Mouse (Mus musculus): ENCODE data around the gene Cacna1d.

The Cacna1d gene

DNA sequence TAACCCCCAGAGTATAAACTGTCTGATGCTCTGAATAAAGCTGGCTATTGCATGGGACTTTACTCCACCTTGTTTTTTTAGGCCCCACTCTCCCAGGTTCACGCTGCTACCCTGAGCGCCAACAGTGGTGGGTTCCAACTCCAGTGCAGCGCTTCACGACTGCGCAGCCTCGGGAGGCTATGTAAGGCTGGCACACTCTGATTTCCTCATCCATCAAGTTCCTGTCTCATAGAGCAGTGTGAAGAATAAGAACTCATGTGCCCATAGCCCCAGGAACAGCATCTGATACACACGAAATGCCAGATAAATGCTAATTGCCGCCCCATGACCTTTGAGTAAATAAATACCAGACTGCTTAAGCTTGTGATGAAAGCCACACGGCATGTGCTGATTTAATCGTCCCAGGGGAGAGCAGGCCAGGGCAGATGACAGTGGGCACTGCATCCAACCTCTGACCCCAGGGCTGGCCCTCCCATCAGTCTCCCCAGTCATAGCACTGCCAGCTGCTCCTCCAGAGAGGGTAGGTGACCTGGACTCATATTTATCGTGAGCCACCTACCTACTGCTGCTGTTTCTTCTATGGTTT is 352.8 kb downstream of the Cacna1d start:
- peak; percentile 7 for DNase-seq

DNA sequence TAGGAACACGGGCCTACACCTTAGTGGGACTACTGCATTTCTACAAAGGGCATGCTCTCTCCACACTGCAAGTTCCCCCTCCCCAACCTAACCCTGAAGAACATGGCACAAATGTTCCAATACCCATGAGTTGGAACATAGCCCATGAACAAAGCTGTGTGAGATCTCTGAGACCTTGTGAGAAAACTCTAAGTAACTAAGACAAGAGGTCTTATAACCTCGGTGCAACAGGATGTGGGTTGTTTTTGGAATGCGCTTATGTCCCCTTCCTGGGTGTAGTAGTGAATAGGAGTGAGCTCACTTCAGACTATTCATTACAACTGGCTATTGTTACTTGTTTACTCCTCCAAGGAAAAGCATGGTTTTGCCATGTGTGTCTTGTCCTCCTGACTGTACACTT is 353.3 kb downstream of the Cacna1d start:
- no peak for DNase-seq

DNA sequence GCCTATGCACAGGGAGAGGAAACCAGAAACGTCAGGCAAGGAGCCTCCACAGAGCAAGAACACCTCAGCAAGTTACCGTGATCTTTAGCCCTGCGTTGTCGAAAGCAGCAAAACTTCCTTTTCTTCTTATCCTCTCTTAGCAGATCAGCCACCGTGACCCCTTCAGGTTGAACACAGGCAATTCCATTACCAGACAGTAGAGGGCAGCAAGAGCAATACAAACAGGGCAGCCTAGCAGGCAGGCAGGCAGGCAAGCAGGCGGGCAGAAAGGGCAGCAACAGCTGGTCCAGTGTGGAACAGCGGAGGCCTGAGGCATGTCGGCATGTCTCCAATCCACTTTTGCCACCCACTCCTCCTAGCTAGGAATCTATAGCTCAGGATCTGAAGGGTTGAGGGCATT is 354.3 kb downstream of the Cacna1d start:
- peak; percentile 94 for DNase-seq

DNA sequence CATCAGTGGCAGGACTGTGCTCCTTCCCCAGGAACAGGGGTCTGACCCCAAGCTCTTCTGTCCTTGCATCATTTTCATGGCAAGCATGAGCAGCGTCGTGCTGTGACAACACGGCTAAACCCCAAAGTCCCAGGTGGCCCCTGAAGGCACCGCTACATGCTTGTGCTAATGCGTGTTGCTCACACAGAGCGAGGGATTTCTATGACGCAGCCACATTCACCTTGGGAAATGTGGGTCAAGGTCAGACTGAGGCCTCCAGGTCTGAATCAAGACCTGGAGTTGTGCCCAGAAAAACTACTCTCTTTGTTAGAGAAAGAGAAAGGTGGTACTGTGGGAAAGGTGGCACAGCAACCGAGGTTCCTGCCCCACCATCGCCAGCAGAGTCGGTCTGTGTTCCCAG is 355.9 kb downstream of the Cacna1d start:
- no peak for DNase-seq

DNA sequence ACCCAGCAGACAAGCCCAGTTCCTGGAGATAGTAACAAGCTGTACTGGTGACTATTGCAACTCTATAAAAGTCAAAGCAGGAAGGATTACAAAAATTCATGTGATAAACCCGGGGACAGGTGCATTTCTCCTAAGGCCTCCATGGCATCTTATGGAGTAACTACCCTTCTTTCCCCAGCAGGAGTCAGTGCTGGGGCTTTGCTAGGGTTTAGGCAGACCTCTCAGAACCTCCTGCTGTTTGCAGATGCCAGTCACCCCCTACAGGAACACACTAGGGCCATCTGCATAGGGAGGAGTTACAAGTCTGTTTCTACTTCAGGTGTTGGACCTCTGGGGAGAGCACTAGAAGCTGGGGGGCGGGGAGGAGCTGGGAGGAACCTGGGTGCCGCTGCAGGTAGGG is 357.6 kb downstream of the Cacna1d start:
- DNase-seq: no peak

DNA sequence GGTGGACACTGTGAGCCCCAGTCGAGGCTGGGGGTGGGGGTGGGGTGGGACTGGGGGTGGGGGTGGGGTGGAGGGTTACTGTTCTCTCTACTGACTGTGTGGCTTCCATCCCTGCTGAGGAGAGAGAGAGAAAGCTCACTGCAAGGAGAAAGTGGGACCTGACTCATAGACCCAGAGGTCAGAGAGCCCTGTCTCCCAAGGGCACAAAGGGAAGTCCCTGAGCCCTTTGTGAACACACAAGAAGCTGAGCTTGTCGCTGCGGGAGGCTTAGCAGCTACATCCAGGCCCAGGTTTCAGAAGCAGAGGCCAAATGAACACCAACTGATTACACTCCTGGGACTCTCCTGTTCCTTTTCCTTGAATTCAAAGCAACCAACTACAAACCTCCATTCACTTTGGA is 360.0 kb downstream of the Cacna1d start:
- DNase-seq: no peak

DNA sequence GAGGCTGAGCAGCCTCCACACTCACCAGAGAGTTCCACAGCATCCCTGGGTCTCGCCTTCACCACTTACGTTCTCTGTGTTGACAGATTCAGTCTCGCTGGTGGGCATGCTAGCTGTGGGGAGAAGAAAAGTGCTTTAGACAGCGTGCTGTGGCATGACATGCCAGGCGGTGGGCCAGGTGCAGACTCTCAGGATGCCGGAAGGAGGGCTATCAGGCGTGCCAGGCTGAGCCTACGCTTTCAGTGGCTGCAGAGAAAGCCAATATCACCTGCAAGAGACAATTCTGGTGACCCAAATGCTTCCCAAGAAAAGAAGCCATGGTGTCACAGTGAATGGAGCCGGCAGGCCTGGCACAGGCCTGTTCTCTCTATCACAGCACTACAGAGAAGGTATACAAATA is 361.2 kb downstream of the Cacna1d start:
- DNase-seq: no peak

DNA sequence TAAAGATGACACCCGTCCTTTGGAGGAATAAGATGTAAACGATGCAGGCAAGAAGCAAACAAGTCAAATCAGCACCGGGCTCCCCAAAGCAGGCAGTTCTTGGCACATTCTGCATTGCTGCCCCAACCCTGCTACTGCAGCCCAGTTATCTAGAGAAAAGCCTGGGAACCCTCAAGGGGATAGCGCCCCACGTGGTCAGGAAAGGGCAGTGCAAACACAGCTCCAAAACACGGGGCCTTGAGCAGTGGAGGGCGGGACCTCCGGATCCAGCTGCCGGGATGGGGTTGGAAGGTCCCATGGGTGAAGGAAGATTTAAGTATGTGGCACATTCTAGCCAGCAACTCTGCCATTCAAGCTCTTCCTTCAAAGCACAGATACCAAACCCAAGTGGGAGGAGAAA is 361.9 kb downstream of the Cacna1d start:
- peak; percentile 18 for DNase-seq

DNA sequence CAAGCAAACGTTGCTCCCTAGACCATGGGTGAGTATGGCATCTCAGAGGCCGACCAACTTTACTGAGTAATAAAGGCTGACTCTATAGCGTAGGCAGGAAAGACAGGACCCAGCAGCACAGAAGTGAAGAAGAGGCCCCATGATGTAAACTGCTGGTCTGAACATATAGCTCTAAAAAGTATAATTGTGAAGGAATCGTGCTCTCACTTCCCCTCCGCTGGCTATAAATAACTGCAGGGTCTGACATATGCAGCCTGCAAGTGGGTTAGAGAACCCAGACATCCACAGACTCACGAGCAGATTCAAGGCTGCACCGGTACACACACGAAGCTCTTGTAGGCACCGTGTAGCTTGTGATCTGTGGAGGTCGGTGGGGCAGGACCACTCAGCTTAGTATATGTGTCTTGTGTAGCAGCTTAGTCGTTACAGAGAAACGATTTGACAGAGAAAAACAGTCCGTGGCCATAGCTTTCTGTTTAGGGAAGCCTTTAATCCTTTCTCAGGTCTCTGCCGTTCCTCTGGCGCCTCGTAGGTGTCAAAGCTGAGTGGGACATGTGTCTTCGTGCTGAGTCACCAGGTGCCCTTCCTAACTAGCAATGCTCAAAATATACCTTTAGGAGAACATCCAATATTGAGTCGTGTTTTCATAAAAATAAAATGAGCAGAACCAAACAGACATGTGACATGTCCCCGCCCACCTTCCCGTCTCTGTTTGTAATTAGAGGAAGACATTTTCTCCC is 366.1 kb downstream of the Cacna1d start:
- DNase-seq: peak; percentile 17

DNA sequence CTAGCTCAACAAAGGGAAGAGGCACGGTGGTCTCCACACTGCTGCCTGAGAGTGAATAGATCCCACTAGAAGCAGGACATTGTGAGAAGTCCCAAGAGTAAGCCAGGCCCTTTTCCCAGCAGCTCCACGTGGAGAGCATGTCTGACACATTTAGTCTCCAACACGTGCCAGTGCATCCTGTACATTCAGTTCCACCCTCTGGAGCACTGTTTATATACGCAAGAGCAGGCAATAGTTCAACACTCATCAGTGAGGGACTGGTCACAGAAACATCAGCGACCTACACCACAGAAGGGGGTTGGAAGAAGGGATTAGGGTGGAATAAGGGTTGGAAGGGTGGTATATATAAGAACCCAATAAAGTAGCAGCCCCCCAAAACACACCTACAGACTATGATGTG is 371.2 kb downstream of the Cacna1d start:
- no peak for DNase-seq

DNA sequence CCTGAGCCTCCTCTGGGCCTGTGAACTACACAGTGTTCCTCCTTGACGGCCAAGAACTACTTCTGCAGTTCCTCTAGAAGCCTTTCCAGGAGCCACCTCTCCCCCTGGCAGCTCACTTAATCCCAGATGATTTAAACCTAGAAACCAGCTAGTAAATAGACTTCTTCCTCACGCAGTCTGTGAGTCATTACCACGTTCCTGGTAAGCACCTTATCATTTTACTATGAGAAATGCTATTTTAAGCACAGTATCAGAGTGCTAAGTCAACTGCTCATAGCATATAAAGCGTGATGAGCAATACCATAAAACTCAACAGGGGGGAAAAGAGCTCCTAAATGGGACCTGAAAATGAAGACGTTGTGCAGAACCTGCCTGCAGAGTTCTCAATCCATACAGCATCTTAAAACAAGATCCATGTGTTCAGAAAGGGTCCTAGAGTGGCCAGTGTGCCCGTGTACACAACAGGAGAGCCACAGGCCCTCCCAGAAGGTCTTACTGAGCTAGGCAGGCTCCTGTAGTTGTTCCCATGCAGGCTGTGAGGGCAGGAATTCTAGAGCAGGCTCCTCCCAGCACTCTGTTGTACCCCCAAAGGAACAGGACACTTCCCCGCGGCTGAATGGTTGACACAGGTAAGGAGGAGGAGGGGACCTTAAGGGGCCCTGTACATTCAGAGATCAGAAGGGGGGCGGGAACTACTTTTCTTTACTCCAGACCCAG is 377.7 kb downstream of the Cacna1d start:
- DNase-seq: no peak

DNA sequence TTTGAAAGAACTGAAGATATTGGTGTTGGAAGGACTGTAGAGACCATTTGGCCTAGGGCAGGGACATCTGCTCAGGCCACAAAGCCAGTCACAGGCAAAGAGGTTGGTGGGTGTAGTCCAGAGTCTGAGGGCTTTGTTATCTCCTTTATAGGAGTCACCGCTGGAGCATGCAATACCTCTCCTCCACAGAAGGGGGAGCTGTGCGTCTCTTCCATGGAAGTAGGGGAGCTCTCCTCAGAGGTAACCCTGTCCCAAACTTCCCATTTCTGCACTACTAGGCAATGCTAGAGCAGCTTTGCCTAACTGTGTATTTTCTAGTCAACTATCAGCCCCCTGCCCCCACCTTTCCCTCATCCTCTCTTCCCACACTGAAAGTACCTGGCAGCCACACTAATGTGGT is 382.2 kb downstream of the Cacna1d start:
- DNase-seq: peak; percentile 19

DNA sequence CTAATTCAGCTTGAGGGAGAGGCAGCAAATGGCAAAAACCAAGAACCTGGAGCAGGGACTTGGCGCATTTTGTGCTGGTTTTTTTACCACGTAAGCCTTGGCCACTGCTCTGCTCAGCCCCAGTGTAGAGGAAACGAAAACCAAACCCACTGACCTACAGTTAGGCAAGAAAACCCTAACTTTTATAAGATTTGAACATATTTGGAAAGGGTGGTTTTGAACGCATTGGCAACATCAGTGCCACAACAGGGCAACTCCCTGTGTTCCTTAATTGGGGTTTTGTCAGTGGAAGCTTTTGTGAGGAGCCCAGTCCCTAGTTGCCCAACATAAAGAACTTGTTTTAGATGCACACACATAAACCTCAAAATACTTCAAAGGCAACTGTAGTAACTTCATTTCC is 384.7 kb downstream of the Cacna1d start:
- DNase-seq: no peak

DNA sequence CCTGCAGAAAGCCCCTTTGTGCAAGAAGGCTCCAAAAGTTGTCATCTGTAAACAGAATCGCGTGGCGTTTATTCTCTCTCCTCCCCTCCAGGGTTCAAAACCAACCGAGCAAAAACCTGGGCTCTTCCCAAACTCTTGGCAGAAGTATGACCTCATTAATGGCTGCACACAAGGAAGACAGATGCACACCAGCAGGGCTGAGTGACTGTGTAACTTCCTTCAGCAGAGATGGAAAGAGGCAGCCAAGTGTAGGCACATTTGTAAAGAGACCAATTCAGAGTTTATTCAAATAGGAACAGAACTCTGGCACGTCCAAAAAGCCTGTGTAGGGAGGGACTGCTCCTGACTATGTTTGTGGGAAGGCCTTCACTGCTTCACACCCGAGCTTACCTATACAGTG is 385.7 kb downstream of the Cacna1d start:
- DNase-seq: no peak

DNA sequence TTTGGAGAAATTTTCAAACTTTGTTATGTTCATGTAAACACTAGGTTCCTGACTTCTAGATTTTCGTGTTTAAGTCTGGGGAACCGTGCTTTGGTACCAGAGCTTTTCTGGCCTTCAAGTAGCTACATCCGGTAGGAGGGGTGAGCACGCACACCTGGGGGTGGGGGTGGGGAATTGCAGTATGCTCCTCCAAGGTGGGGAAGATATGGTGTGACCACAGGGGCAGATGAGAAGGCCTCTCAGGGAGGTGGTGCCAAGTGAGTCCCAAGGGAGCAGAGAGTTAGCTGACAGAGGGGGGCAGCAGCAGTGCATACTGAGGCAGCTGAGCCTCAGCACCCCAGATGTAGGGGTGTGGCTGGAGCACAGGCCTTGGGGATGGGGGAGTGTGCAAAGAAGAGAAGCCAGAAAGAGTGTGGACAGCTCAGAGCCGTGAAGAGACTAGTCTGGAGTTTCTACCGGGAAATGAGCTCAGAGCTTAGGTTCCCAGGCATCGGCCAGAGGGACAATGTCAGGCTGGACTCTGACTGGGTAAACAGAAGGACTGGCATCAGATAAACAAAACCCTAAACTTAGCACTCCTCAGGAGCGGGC is 387.2 kb downstream of the Cacna1d start:
- DNase-seq: no peak

DNA sequence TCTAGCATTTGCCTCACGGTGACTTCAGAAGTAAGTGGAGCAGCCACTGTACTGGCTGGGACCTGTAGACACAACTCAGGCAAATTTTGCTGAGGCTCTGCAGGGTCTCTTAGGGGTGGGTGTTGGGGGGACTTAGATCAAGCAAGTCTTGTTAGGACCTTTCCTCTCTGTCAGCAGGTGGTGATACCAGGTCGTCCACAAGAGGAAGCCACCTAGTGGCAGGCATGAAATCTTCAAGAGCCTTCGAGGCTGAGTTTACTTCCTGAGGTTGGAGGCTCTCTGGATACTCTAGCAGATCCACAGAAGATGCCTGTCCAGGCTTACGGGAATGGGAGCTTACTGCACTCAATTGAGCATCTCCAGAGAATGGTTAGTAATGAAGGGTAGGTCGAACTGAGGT is 394.0 kb downstream of the Cacna1d start:
- DNase-seq: peak; percentile 25

DNA sequence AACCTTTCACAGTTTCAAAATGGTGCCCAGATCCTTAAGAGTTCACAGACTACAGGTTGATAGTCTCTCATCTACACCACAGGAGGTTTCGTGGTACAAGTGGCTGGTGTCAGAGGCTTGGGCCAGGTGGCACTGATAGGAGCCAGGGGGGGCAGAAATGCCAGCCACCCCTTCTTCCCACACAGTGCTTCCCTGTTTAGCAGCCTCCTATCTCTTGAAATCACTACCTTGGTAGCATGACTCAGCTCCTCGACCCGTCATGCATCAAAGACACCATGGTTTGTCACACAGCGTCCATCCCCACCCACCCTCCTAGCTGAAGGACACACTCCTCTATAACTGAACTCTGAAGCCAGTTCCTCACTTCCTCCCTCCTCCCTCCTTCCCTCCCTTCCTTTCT is 398.8 kb downstream of the Cacna1d start:
- no peak for DNase-seq

DNA sequence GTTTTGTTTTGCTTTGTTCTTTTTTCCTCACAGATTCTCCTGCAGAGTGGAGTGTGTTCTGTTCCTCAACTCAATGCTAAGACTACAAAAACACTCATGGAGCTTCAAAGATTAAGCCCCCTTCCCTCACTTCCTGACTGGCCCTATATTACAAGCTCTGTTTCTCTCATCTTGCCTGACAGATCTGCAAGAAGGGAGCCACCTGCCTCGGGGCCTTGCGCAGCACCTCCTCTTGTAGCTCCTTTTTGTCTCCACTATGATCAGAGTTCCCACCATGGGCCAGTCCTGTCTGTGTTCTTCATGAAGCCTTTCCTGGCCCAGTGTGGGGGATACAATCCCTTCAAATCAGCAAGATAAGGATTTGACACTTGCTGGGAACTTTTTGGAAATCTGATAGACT is 399.2 kb downstream of the Cacna1d start:
- DNase-seq: no peak

DNA sequence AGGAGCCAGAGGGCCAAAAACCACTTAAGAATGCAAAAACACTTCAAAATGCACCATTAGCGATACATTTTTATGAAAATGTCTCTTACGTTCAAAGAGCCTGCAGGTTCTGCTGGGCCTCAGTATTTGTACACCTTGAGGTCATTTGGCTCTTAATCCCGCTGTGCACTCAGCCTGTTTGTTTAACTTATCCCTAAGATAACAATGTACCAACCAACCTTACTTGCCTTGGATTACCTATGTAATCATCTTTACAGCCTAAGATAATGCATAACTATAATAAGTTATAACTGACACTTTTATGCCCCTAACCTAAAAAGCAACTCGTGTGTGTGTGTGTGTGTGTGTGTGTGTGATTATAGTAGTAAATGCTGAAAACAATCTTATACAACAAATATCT is 411.5 kb downstream of the Cacna1d start:
- DNase-seq: no peak

DNA sequence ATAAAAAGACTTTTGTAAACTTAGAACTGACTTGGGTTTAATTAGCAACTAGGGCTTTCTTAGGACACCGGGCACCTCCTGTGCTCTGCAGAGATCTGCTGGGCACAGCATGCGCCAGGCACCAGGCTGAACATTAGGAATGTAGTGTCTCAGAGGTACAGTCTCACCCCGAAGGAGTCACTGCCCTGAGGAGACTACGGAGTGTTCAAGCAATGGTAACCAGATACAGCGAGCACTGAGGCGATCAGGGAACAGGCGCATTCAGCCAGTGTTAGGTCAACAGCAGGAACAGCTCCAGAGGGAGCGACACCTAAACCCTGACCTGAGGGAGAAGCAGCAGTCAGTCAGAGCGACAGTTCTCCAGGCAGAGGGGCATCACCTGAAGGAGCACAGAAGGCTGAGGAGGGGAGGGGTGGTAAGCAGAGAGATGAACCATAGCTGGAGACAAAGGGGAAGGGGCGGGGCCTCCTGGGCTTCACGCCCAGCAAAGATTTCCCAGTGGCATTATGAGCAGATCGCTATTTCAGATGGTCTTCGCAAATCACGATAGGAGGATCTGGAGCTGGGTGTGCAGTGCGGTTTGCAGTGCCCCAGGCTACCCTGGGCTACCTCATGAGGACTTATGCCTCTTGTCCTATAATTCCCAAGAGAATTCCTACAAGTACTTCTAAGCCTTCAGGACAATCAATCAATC is 413.0 kb downstream of the Cacna1d start:
- DNase-seq: no peak

DNA sequence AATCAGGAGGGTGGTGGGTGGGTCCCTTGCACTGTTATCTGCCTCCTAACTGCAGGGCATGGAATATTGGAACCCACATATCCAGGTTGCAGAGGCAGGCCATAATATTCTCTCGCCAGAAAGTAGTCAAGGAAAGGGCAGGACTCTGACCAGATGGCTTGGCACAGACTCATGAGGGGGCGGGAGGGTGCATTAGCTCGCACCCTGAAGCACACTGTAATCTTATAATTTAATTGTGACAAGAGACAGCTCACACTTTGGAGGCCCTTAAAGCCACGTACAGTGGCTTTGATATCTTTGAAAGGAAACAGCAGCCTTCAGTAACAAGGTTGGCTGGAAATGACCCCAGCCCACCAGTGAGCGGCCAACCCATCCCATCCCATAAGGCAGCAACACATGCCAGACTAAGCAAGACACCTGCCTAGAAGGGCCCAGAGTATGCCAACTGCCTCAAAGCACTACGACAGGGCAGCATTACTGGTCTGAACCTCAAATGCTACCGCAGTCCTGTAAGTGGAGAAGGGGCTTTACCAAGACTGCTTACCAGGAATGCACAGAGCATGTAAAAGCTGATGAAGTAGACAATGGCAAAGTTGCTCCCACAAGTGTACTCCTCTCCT is 415.9 kb downstream of the Cacna1d start:
- no peak for DNase-seq

DNA sequence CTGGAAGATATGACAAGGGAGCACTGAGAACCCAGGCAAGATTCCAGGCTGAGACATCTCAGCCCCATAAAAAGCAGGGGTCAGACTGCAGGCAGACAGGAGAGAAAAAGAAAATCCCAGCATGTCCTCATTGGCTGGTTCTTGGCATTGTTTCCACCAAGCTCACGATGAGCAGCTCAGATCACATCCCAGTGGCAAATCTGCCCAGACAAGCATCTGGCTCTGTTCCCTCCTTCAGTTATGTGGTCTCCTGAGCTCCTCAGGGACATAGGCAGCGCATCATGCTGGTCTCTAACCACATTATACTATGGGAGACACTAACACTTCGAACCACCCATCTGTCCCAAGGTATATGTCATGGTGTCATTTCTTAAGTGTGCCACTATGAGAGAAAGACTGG is 422.7 kb downstream of the Cacna1d start:
- no peak for DNase-seq

DNA sequence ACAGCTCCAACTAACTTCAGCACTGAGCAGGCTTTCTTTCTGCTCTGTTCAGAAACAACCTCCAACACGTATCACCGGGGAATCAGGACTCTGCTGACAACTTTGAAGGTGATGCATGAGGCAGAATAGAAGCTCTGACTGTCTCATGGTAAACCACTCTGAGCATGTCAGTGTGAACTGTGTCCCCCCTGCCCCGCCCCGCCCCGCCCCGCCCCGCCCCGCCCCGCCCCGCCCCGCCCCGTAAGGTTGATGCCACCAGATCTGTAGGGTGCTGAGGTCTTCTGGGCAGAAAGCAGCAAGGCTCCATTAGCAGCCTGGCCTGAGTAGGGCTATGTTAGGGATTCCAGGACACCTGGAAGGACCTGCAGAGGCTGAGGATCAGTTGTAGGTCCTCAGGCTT is 424.5 kb downstream of the Cacna1d start:
- DNase-seq: no peak
